Mouse (Mus musculus) gastrocnemius, postnatal 10 days (tissue): ENCODE results near the gene Tmem33. TPM values are rescaled to one million over a fixed set of nuclear protein-coding genes. Genes with fewer than 3 reads are reported as not detected.
A peak's percentile ranks its signal among the peaks of the same experiment; 100 is the strongest.

Source experiments
- DNase-seq: peaks from one replicate; pipeline ENCODE4 v3.0.0; 2021; ENCODE audit warnings: mixed read lengths
- total RNA-seq, 2 experiments: library from RNA; stranded (reverse); gene quantifications; 2 replicates each; pipeline ENCODE4 v1.2.3; 2021

The Tmem33 gene
- total RNA-seq, 2 experiments from 2014 or later = 28.0 to 33.4 TPM

- no peak for DNase-seq
These were observed 4.7 kb upstream of the Tmem33 start for GRCm38 (mm10) chr5:67255664-67256063.

DNA sequence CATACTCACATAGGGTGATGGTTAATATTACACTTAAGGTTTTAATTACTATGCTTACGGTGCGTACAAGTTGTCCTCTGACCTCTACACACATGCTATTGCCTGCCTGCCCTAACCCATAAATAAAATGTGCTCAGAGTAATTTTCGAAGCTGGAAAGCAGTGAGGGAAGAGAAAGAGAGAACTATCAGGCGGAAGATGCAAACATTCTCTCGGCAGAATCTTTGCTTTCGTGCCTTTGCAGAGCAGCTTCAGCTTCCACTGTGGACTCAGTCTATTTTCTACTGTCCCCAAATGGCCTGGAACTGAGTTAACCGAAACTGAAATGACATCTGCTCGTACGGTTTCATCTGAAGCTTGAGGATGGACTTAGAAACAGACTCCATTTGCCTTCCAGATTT is 1.9 kb upstream of the Tmem33 start:
- no peak for DNase-seq

DNA sequence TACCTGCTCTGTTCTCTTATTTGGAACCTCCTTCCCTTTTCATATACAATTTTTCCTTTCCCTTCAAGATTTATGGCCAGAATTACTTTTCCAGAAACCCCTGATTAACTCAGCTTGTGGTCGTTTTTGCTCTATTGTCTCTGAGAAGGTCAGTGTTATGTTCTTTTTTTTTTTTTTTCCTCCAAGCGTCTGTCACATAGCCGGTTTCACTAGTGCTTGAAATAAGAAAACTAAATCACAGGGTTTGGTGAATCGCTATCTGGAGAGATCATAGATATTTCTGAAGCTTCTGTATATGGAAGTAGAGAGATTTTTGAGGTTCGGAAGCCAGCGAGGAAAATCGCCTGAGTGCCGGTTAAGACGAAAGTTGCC is 220 bp upstream of the Tmem33 start:
- DNase-seq = no peak

DNA sequence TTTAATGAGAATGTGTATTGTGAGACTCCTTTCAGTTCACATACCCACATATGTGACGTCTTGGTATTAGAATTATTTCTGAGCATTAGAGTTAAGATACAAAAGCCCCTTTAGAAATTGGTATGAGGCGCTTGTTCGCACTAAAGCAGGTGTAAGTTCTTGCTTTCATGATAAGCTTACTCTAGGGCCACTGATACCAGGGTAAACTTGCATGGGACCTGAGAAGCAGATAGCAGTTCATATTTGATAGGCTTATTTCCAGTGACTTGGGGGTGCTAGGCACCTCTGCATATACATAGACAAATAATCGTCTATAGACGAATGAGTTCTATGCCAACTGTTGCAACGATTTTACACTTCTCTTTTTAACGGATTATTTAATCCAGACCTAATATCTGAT is 2.6 kb downstream of the Tmem33 start:
- no peak for DNase-seq

DNA sequence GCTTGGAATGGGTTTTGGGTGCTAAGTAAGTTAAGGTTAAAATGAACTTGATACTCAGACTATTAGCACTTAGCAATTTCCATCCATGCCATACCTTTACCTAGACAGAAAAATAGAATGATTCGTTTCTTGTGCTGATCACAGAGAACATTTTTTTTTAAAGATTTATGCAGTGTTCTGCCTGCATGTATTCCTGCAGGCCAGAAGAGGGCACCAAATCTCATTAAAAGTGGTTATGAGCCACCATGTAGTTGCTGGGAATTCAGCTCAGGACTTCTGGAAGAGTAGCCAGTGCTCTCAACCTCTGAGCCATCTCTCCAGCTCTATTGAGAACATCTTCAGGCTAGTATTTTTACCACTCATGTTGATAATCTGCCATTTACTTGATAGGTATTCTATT is 5.7 kb downstream of the Tmem33 start:
- DNase-seq = no peak

- no peak for DNase-seq
These were observed 8.9 kb downstream of the Tmem33 start for GRCm38 (mm10) chr5:67269309-67269708.

GRCm38 (mm10) chr5:67279407-67279806 is 19.0 kb downstream of the Tmem33 start:
- DNase-seq = no peak

- DNase-seq = no peak
These were observed 19.5 kb downstream of the Tmem33 start for GRCm38 (mm10) chr5:67279840-67280239.

DNA sequence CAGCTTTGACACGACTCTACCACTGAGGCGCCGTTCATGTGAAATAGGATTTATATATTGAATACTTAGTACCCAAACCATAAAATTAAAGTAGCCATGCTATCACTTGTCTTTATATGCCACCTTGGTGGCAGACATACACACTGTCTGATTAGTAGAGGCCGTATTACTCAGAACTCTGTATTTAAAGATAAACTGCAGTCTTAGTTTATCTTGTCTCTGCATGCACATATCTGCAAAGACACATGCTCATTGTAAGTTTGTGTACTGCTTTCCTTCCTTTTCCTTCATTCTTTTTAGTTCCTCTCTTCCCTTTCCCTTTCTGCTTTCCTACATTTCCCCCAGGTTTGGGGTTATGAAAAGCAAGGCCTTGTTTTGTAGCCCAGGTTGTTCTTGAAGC is 20.0 kb downstream of the Tmem33 start:
- DNase-seq = no peak

DNA sequence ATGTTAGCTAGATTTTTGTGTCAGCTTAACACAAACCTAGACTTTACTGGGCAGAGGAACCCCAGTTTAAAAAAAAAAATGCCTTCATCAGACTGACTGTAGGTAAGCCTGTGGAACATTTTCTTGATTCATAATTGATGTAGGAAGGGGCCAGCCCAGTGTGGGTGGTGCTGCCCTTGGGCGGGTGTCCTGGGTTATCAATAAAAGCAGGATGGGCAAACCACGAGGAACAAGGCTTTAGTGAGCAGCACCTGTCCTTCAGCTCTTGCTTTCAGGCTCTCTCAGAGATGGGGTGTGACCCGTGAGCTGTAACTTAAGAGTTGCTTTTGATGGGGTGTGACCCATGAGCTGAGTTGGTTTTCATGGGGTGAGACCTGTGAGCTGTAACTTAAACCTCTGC is 34.7 kb downstream of the Tmem33 start:
- no peak for DNase-seq

- DNase-seq = no peak
These were observed 35.3 kb downstream of the Tmem33 start for GRCm38 (mm10) chr5:67295682-67296081.

GRCm38 (mm10) chr5:67296171-67296570 is 35.8 kb downstream of the Tmem33 start:
- DNase-seq = no peak

- no peak for DNase-seq
These were observed 36.9 kb downstream of the Tmem33 start for GRCm38 (mm10) chr5:67297026-67297813.

DNA sequence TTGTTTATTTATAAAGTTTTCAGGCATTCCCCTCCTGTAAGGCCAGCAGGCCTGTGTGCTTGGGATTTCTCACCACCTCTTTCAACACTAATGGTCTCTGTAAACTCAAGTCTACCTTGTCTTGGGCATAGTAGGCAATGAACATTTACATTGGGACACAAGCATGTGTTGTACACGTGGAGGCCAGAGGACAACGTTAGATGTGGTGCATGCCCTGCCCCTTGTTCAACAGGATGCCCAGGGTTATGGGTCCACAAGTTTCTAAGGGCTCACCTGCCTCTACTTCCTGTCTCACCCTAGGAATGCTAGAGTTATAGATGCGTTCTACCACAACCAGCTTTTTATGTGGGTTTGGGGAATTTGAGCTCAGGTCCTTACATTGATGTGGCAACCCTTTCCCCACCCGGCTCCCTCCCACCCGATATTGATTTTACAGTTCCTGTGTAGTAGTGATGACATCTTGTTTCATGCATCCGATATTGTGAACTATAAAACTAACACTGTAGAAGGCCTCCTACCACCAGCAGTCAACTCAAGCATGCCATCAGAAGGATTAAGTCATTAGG is 39.6 kb downstream of the Tmem33 start:
- DNase-seq = no peak

DNA sequence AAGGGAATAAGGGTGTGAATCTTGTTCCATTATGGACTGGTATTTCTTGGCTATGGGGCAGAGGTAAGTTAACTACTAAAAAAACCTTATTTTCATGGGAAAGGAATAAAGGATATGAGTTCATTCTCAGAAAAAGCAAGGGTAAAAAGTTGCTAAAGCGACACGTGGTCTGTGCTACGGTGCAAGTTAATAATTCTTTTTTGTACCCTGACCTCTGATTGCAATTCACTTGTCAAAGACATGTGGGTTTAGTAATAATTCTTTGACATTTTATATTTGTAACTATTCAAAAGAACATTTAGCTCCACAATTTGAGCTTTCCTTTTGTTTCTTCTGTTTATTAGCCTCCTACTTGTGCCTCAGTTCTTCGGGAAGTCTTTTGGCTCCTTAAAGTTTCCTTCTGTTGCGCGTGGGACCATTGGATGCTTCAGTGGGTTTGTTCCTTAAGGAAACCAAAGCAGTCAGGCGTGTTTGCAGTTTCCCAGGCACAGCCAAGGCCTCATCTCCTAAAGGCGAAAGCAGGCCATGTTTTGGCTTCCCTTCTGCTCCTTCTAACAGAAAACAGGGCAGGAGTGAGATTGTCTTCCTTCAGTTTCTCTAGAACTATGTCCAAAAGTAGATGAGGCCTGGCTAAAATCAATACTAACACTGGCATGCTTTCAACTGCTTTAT is 40.7 kb downstream of the Tmem33 start:
- no peak for DNase-seq

DNA sequence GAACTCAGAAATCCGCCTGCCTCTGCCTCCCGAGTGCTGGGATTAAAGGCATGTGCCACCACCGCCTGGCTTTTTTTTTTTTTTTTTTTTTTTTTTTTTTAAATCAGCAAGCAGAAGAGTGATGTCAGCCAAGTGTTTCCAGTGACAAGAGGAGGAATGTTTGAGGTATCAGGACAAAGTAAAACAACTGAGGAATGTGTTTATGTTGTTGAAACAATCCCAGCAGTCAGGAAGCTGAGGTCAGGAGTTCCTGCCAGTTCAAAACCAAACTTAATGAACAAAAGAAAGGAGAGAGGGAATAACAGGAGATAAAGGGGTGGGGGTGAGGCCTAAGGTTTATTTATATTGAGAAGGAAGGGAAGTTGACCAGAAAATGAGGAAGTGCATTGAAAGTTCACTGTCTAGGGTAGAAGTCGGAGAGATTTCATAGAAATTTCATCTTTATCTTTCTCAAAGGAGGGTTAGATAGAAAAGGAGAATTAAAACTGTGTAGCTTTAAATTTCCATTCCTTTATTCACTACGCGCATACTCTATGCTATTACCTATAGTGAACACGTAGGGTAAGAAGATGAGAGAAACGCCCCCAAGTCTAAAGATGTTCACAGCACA is 41.5 kb downstream of the Tmem33 start:
- DNase-seq = no peak

DNA sequence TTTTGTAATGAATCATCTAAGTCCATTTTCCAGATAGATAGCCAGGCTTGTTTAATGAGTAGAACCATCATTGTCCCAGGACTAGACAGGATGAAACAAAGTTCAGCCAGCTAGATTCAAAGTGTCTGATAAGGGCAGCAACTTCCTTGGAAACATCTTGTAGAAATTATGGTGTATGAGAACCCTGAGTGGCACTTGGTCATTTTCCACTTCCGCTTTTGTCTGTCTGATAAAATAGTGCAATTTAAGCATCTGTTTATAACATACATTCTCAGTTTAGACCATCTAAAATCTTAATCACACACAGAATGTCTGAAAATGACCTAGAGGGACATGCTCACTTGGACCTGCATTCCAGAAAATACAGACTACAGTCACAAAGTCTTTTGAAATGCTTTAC is 43.5 kb downstream of the Tmem33 start:
- no peak for DNase-seq

DNA sequence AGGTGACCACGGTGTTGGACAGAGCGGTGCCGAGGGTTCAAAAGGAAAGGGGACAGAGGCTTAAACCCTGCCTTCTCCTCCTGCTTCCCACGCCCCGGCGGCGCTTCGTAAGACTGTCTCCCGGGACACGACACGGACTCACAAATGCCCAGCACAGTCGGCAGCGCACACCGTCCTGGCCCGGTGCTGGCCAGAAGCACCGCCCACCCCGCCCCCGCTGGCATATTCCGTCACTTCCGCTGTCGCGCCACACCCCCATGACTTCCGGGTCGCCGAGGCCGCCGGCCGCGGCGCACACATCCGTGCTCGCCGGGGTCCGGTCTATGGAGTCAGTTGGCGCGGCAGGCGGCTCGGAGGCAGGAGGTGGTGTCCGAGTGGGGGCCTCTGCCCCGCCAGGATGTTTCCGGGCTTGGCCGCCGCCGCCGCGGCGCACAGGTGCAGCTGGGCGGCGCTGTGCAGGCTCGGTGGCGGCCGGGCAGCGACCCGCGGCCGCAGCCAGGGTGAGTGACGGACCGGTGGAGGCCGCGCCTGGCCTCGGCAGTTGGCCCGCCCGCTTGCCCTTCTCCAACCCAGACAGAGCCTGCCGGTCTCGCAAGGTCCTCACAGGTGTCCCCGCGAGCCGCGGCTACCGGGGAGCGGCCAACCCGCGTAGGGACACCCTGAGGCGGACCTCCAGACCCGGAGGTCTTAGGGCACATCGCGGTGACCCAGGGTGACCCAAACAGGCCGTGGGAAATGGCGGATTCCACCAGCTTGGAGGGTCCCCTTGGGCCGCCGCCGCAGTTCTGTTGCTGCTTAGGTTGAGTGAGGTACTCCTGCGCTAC is 46.5 kb downstream of the Tmem33 start, which contains the start of gene Slc30a9:
TSS of gene Slc30a9 (plus strand) at position 258 of the 824 bp plus-strand sequence.
- DNase-seq = peak; percentile 96

DNA sequence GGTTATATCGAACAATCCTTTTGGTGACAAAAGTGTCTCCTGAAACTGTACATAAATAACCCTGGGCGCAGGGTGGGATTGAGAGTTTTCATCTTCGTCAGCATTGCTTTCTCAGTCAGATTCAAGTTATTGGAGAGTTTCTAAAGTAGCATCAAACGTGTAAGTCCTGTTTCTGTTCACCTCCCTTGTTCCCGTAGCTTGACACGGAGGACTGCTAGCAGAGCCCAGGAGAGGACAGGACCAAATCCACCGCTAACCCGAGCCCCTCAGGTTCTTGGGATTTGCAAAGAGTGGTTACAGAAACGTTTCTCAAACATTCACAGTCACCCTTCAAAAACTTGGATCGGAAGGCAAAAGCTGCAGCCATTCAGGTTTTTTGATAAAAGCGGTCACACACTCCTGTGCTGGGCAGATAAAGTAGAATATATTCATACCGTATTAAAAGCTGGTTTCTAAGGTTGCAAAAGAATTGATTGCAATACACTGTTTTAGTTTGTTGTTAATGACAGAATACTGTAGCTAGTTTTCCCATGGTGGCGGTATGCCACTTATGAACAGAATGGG is 47.4 kb downstream of the Tmem33 start:
- DNase-seq = no peak

DNA sequence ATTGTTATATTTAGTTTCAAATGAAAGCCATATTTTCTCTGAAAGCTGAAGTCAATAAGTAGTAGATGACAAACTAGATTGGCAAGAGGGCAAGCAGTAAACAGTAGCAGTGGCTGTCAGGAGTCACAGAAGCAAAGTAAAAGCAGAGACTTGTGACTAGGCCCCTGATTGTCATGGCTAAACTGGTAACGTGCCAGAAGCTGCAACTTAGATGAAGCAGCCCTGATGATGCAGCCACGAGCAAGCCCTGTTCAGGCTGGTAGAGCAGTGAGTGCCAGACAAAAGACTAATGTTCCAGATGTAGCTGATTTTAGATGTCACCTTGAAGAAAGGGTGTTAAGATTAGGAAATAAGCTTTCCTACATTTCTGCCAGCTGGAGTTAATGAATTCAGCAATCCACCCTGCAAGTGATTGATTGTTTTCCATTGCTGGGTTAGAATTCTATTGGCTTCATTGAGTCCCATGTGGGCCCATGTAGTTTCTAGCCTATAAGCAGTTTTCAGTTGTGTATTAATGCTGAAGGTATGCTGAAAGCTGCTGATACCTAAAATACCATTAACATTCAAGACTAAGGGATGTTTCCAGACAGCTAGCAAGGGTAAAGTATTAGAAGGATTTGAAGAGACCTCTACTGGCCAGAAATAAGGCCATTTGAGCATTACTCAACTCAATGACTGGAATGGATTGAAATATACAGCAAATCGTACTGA is 51.6 kb downstream of the Tmem33 start:
- DNase-seq = no peak

- no peak for DNase-seq
These were observed 52.1 kb downstream of the Tmem33 start for GRCm38 (mm10) chr5:67312522-67312851.
